Mouse (Mus musculus) small intestine, adult 10 weeks (tissue): Measurements from ENCODE around the gene Btg1-ps1. TPM values are rescaled to one million over a fixed set of nuclear protein-coding genes. Genes with fewer than 3 reads are reported as not detected.

ENCODE experiments used
- polyA plus RNA-seq: library from polyadenylated mRNA; stranded (reverse); fragments of 350-450 nt; fragmentation: Illumina TruSeq; extraction: RNeasy Lipid Tissue Mini Kit (QIAGEN cat#74804); gene quantifications from one replicate; pipeline ENCODE4 v1.2.3, GENCODE M21; 2014; ENCODE audit warnings: low replicate concordance

Btg1-ps1 gene
- polyA plus RNA-seq, result not detected

DNA sequence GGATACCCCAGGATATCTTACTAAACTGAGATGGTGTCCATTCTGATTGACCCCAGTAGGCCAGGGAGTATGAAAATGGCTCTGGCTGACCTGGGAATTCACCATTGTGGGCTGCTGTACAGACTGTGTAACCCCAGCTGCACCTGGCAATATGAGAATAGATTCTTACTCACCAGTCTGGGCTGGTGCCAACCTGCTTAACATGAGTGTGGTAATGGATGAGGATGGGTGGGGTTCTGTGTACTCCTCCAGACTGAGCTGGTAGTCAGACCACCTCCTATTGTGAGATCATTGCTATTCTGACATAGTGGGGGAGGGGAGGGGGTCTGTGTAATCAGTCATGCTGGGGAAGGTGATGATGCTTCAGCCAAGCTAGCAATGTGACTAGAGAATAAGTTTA lies at the start of gene Btg1-ps1:
Gene Btg1-ps1 (minus strand): TSS at position 219 of the 400 bp plus-strand sequence.

DNA sequence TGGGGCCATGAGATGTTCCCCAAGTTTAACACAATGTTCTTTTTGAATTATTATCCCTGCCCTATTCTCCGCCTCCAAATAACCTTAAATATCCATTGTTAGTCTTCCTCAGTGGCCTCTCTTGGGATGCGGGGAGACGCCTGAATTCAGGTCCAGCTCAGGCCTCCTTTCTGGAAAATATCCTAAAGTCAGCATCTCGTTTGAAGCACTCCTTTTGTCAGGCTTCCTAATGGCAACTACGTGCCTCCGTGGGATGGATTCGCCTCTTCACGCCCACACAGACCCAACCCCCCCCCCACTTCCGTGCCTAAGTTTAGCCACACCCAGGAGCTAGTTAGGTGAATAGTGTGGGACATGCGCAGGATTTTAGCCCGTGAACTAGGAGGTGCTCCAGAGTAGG lies 47.6 kb upstream of the Btg1-ps1 start, which contains the start of gene Rhox10:
Gene Rhox10 (plus strand): TSS at position 301 of the 400 bp plus-strand sequence.

GRCm38 (mm10) chrX:38043014-38043413 lies 24.4 kb upstream of the Btg1-ps1 start, which contains the start of gene Btg1-ps2:
TSS of gene Btg1-ps2 (minus strand) at chrX:38043114.

Other genes with a start within 250 kb of the Btg1-ps1 start
- gene Rhox5, start 214.0 kb downstream of the Btg1-ps1 start, polyA plus RNA-seq, result not detected
- gene Rhox6, start 191.9 kb downstream of the Btg1-ps1 start, polyA plus RNA-seq, result not detected
- gene Rhox7a, start 187.1 kb downstream of the Btg1-ps1 start, polyA plus RNA-seq, result not detected
- gene Rhox8, start 139.9 kb downstream of the Btg1-ps1 start, polyA plus RNA-seq, result not detected
- not detected for gene Rhox7b, start 121.6 kb downstream of the Btg1-ps1 start, polyA plus RNA-seq
- not detected for gene Rhox9, start 117.0 kb downstream of the Btg1-ps1 start, polyA plus RNA-seq
- not detected for gene Btg1-ps2, start 24.3 kb upstream of the Btg1-ps1 start, polyA plus RNA-seq
- not detected for gene Rhox10, start 47.7 kb upstream of the Btg1-ps1 start, polyA plus RNA-seq
- gene Rhox11, start 66.3 kb upstream of the Btg1-ps1 start, polyA plus RNA-seq, result not detected
- not detected for gene Rhox12, start 92.1 kb upstream of the Btg1-ps1 start, polyA plus RNA-seq
- not detected for gene Rhox13, start 102.4 kb upstream of the Btg1-ps1 start, polyA plus RNA-seq
- gene Zbtb33, start 171.0 kb upstream of the Btg1-ps1 start, polyA plus RNA-seq, result 56.5 TPM
- 0.97 TPM for gene Tmem255a, start 233.6 kb upstream of the Btg1-ps1 start, polyA plus RNA-seq